Mouse (Mus musculus): ENCODE results near the gene Pik3cb.

The Pik3cb gene

DNA sequence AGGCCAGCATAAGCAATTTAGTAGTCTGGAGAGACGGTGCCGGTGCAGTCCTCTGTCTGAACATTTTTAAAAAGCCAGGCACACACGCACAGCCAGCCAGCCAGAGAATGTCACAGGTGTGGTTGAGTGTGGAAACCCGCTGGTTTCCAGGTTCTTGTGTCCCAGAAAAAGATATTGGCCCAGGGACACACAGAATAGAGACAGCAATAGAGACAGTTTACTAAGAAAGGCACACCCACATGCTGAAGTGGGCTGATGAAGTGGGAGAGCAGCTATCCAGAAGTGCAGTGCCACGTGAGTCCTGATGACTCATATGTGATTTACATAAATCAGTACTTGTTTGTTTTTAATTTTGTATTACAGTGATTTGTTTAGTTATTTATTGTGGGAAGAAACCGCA lies 5.3 kb upstream of the Pik3cb start:
- no peak for DNase-seq

DNA sequence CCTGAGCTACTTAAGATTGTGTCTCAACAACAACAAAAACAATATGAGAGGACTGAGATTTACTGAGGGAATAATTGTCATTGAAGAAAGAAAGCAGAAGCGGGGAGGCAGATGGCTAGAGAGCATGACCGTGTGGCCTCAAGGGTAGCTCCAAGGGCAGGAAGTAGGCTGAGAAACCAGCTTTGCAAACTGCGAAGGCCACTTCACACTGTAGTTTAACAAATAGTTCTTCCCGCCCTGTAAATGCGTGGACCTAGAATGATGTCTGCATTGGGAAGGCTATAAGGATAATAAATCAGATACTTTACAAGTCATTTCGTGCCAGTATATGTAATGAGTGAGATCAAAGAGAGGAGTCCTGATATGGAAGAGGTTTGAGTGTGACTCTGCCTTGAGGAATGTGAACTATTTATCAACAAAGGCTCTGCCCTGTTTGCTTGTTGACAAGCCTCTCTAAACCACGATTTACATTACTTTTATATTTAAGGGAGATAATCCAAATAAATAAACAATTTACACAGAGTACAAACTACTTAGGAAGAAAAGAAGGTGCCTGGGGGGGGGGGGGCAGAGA lies 4.1 kb upstream of the Pik3cb start:
- DNase-seq = no peak

DNA sequence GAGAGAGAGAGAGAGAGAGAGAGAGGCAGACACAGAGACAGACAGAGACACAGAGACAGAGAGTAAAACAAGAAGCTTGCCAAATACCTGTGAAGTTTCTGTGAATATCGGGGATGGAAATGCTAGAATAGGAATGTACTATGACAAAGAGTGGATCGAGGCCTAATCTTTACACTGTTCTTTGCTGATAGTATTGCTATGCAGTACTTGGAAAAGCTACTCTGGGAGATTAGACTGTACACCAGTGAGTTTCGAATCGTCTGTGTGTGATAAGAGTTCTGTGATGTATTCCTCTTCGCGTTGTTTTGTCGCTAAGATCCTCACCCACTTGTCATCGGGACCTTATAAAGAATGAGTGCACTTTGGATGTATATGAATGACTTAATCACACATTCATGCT lies 1.2 kb upstream of the Pik3cb start:
- DNase-seq = no peak

DNA sequence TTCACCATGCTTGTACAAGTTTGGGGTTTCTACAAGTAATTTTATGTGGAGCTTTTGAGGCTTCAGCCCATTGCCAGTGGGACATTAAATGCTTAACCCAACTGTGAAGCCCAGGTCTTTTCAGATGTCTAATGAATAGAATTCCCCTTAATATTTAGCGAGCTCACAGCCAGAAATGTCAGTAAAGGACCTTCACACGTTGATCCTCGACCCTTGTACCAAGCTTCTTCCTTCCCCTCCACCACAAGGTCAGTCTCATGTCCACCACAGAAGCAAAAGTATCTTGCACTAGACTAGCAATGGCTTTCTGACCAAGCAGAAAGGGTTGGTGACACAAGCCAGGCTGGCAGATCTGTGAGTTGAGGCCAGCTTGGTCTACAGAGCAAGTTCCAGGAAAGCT lies 750 bp upstream of the Pik3cb start:
- no peak for DNase-seq

DNA sequence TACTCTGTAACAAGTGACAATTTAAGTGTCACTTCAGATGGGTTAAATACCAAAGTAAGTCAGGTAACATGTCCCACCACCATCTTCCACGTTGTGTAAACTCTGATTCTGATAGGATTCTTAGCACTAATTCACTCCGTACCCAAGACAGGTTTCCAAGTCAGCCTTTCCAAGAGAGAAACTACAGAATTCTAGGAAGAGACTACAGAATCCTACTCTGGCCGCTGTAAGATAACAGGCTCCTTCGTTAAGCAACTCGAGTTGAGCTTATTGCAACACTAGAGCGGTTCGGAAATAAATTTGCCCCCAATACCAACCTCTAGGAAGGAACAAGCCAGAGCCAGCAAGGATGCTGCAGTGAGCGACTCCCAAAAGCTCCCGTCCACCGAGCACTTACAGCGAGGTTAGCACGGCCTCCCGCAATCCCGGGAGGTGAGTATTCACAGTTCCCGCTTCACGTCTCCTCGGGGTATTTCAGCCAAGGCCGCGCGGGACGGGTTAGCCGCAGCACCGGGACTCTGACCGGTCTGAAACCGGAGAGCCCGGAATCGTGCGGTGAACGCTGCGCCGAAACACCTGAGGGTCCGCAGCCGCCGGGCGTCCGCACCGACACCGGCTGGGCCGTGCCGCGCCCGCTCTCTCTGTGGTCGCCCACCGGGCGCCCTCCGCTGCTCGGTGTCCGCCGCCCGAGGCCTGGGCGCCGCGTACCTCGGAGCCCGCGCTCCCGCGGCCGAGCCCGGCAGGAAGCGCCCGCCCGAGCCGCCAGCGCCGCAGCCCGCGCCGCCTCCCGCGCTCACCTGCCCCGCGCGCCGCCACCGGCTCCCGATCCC lies 1.0 kb downstream of the Pik3cb start:
- peak in 1 of 2 experiments; percentile 18 for DNase-seq

DNA sequence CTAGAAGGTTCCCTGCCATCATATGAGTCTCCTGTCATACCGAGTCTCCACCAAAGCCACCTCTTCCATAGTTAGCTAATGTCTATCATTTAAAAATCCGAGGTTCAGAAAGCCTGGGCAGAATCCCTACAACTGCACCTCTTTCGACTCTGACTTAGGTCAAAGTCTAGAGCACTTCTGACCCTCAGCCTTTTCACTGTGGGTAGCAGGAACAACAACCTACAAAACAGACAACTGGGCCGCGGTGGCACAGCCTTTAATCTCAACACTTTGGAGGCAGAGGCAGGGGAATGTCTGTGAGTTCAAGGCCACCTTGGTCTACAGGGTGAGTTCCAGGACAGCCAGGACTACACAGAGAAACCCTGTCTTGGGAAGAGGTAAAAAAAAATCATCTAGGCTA lies 3.1 kb downstream of the Pik3cb start:
- DNase-seq = no peak

DNA sequence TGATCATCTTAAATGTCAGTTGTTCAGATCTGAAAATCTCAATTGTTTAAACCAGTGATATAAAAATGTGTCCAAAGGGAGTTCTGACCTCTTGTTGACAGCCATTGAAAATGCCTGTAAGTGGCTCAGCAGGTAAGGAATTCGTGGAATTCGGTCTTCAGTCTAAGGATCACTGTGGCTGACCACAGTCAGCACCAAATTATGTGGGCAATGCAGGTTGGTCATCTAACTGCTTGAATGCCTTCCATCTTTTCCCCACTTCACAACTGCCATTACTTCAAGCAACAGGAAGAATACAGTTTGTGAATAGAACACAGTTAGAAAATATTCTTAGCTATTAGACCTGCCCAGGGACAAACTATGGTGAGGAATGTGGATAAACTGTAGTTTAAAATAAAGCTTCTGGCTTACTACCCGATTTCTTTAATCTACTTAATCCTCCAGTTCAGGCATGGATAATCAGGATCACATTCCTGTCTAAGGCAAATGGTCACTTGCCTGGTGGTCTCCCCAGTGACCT lies 8.4 kb downstream of the Pik3cb start:
- no peak for DNase-seq

DNA sequence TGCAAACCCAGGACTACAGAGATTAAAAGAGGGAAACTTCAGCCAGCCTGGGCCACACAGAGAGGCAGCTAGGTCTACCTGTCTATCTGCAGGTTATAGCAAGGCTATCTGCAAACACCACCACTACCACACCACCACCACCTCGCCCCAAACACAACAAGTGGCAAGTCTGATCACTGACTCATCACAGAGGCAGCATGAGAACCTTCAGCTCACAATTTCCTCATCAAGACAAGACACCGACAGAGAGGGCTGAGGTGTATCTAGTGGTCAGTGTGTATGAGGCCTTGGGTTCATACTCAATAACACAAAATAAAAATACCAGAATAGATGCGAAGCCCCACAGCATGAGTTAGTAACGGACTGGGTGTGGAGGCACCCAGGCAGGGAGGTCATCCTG lies 9.3 kb downstream of the Pik3cb start:
- no peak for DNase-seq

DNA sequence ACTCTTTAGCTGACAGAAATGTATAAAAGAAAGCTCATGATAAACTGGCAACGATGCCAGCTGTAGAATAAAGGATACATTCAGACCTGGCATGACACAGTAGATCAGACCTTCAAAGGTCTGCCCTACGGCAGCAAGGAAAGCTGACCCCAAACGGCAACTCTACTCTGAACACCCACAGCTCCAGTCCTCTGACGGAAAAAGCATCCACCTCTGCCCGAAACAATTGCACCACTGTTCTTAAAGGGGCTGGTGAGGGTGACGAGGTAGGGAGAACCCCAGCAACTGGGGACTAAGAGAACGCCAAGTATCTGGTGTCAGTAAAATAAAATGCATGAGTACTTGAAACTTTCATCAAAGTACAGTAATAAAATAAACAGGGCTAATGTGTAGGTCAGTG lies 12.8 kb downstream of the Pik3cb start:
- no peak for DNase-seq

DNA sequence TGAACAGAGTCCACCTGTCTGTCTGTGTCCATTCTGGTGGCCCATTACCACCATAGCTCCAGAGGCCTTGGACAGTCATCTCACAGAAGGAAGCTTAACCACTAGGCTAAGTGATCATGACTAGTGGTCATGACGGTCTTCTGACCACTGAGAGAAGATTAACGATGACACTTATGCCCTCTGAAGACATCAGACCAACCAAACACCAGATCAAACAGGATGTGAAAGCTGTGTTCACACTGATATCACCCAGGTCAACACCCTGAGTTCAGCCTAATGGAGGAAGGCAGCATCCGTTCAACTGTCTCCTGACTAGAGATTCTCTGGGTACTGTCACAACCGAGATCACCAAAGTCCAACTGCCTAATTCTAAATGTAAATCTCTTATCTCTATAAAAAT lies 17.7 kb downstream of the Pik3cb start:
- DNase-seq = no peak

DNA sequence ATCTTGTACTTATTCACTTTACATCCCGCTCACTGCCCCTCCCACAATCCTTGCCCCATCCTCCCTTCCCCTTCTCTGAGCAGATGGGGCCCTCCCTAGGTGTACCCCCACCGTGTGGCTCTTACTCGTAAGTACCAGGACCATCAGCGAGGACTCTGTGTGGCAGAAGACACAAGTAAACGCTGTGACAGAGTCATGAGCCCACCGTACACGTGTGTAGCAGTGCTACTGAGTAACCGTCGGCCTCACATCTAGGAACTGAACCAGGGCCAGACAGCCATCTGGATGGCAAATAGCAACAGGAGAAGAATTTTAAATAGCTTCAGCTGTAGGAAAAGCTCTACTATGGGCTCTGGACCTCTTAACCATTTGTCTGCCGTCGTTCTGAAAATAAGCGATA lies 28.0 kb downstream of the Pik3cb start:
- no peak for DNase-seq

DNA sequence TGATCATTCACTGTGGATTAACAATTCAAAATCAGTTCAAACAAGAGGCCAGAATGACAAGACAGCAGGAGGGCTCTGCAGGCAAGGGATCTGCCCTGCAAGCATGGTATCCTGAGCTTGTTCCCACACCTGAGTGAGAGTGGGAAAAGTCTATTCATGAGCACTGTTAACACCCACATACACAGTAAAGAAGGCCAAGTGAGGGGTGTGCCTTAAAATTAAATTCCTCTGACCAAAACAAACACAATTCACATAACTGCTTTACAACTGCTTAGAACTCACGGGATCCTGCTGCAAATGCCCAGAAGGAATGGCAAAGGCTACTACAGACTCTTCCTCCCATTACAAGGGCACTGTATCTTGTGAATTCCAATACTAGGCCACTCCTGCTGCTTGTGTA lies 29.3 kb downstream of the Pik3cb start:
- no peak for DNase-seq

DNA sequence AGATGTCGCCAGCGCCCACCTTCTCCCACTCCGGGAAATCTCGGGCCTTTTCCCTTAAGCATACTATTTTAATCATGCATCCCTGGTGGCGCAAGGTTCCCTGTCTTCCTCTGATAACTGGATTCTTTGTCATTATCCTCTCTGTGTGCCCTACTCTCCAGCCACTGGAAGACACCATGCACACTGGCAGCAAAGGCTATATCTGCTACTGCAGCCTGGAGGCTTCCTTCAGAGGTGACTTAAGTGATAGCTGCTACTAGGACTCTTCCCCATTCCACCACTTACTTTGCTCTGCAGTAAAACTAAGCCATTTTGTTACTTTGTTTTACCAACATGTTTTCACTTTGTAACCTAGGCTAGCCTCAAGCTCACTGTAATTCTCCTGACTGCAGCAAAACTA lies 30.2 kb downstream of the Pik3cb start:
- no peak for DNase-seq

DNA sequence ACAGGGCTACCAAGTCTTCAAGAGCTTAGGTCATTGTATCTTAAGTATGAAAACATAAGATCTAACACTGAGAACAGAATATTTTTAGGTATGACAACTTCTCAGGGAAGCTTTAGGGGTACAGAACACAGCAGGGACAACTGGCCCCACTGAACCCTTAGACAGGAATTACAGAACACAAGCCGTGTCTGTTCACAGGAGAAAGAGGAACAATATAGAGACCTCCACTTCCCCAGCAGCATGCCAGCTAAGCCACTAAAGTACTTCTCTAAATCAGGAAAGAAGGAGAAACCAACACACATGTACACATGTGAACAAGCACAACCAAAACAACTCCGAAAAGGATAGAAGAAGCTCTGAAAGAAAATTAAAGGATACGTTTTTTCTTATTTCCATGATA lies 30.8 kb downstream of the Pik3cb start:
- no peak for DNase-seq

DNA sequence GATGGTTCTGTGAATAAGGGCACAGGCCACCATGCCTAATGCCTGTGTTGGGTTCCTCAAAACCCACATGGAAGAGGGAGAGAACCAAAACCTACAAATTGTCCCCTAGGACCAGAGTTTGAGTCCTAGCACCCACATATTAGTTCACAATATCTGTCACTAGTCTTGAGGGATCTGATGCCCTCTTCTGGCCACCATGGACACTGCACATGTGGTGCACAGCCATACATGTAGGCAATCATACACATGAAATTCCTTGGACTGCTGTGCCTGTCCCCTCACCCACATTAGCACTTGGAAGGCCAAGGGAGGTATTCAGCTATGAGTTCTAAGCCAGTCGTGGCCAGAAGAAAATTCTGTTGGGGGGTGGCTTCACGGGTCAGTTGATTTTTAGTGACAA lies 36.0 kb downstream of the Pik3cb start:
- no peak for DNase-seq

DNA sequence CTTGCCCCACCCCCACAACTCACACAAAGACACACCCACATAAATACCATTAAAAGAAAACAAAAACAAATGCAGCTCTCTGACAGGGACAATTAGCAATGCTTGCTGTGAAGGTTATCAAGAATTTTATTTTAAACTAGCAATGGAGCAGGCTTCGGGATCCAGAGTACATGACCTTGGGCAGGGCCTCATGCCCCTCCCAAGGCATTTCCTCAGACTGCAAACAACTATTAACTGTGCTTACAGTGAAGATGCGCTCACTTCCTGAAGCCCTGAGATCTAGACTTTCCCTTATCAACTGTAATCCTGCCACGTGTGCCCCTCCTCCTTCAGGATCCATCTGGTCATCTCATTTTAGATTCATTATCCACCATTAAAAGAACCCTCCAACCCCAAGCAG lies 36.6 kb downstream of the Pik3cb start:
- no peak for DNase-seq

DNA sequence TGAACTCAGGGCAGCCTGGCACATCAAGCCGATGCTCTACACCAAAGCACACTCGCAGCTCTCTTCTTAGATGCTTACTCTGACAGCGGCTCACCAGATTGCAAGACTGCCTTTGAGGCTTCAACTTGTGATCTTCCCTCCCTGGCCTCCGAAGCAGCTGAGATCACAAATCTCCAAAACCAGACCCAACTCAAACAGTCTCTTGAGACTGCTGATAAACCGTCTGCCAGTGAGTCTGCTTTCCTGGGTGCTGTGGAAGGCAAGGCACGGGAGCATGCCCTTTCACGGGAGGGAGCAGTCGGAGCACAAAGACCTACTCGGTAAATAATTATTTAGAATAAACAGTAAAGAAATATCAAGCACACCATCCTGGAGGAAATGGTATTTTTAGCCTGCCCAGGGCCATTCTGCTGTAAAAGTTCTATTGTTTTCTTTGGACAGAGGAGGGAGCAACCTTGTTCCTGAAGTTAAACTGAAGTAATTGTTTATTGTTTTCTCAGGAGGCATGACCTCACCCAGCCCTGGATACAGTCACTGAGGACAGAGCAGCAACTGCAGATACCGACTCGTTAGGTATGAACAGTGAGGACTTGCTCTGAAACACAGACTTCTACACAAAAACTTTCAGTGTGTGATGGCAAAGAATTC lies 41.8 kb downstream of the Pik3cb start:
- DNase-seq = no peak

DNA sequence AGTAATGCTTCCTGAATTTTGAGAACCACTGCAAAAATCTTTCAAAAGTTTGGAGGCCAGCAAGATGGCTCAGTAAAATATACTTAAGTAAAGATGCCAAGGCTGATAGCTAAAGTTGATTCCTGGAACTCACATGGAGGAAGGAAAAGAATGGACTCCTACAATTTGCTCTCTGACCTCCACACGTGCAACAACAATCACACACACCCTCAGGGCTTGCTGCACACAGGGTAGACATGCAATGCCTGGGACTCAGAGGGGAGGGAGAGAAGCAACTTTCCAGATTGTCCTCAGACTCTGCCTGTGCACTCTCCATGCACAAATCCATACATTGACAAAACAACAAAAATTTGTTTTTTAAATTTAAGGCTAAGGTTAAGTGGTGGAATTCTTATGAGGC lies 42.8 kb downstream of the Pik3cb start:
- no peak for DNase-seq

DNA sequence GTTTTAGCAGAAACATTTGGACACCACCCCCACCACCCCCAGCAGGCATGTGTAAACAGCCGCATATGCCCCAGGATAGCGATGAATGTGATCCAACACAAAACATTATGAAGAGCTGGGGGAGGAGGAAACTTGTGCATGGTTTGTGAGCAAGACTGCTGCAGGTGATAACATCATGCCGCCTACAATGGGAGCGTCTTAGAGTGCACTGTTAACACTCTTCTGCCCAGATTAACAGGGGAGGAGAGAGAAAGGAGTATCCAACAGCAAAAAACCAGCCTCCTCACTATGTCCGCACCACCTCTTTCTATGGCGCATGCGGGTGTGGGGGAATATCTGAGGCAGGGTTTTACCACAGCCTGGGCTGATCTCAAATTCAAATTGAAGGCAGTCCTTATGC lies 45.2 kb downstream of the Pik3cb start:
- DNase-seq = no peak

DNA sequence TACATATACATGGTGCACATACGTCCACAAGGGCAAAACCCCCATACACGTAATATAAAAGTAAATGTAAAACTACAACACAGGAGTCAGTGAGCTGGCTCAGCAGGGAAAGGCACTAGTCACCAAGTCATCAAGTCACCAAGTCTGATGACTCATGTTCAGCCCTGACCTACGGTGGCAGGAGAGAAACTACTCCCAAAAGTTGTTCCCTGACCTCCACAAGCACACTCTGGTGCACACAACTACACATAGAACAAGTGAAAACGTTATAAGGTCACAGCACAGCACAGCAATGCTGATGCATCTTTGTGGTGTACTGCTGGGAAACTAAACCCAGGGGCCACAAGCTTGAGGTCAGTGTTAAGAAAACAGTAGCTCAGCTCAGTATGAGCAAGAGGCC lies 49.9 kb downstream of the Pik3cb start:
- no peak for DNase-seq

DNA sequence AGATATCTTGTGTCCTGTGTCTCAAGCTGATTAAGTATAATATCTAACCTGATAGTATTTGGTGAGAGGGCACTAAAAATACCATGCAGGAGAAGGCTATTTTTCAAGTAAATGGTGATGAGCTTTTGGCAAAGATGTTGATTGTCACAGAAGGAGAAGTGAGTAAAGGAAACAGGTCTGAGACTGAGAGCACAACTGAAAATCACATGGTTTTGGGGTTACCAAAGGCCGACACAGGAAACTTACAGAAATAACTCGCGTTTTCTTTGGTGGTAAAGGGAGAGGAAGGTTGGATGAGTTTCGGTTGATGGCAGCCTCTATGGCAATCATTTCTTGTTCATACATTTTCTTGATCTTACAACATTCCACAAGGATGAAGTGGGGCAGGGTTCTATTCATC lies 50.5 kb downstream of the Pik3cb start:
- no peak for DNase-seq

DNA sequence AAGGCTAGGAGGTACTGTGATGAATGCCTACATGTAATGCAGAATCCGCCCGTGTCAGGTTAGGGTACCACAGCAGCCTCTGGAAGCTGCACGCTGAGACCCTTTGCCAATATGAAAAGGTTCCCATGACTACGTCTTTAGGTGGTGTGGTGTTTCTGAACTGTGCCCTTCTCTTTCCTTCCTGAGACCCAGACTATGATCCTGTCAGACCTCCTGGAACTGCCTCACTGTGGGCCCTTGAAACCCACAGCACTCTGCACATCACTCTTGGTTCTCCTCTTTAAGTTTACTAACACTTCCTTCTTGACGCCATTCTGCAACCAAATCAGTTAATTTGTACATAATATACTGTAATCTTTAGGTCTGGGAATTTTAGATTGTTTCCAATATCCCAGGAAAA lies 58.7 kb downstream of the Pik3cb start:
- DNase-seq = no peak

DNA sequence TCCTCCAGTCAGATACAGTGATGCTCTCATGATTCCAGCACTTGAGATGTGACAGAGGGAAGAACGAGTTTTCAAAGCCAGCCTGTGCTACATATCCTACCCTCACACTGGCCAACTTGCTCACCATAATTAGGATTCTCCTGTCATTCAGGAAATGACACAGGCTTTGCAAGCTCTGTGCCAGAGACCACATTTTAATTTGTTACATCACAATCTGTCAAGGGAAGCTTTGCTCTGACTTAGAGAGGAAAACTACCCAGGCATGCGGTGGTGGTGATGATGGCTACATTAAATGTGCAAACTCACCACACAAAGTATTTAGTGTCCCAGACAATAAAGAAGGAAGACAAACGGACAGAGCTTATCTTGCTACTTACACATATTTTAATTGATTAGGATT lies 59.1 kb downstream of the Pik3cb start:
- DNase-seq = no peak

DNA sequence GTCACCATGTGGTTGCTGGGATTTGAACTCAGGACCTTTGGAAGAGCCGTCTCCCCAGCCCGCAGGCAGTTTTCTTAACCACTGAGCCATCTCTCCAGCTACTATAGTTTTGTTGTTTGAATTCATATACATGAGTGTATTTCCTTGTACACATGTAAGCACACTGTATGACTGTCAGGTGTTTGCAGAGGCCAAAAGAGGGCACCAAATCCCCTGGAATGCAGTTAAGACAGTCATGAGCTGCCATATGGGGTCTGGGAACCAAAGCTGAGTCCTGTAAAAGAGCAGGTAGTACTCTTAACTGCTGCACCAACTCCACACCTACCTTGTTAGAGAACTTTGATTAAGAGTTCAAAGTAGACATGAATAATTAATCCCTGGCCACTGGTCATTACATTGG lies 59.8 kb downstream of the Pik3cb start:
- DNase-seq = no peak
